Mouse (Mus musculus) lung, postnatal 0 days (tissue): ENCODE measurements at regions not wholly inside any gene's neighbourhood (a gene's known extent, or its start where the extent isn't known, plus 50 kb on each side); places are given as distances from the start of the nearest gene placed in this dataset.

Experiments
- ATAC-seq: fragments of 200-750 bp; cut with Nextera tagmentation; 2 replicates; pipeline ENCODE4 v1.8.0; 2017; ENCODE audit warnings: moderate library complexity
- DNase-seq: peaks from one replicate; pipeline ENCODE4 v3.0.0-alpha.2; 2016; ENCODE audit warnings: low spot score
- H3K27ac ChIP-seq: fragments of 300-500 bp; sonication (generic); 2 replicates; pipeline ENCODE4 v1.5.1; 2014; ENCODE audit warnings: antibody characterized with exemption, mild to moderate bottlenecking, low read length, mixed read lengths
- H3K27me3 ChIP-seq: fragments of 300-500 bp; sonication (generic); replicated peaks from 2 replicates; pipeline ENCODE4 v1.6.1; 2014; ENCODE audit warnings: low read length, mixed read lengths; ENCODE audit not compliant: insufficient read depth
- H3K36me3 ChIP-seq: fragments of 300-500 bp; sonication (generic); 2 replicates; pipeline ENCODE4 v1.6.1; 2014; ENCODE audit warnings: low read length, mixed read lengths; ENCODE audit not compliant: insufficient read depth
- H3K4me1 ChIP-seq: fragments of 300-500 bp; sonication (generic); 2 replicates; pipeline ENCODE4 v1.6.1; 2014; ENCODE audit warnings: antibody characterized with exemption, low read depth, low read length, mixed read lengths; ENCODE audit not compliant: insufficient read depth
- H3K4me2 ChIP-seq: fragments of 300-500 bp; sonication (generic); replicated peaks from 2 replicates; pipeline ENCODE4 v1.6.1; 2014; ENCODE audit warnings: low read depth, mild to moderate bottlenecking, low read length, moderate library complexity, mixed read lengths
- H3K4me3 ChIP-seq: fragments of 300-500 bp; sonication (generic); 2 replicates; pipeline ENCODE4 v1.5.1; 2014; ENCODE audit warnings: low read depth, low read length
- H3K9ac ChIP-seq: fragments of 300-500 bp; sonication (generic); replicated peaks from 2 replicates; pipeline ENCODE4 v1.6.1; 2014; ENCODE audit warnings: low read depth, mild to moderate bottlenecking
- H3K9me3 ChIP-seq: fragments of 300-500 bp; sonication (generic); 2 replicates; pipeline ENCODE4 v1.6.1; 2016; ENCODE audit warnings: low read length, mixed read lengths
- CTCF ChIP-seq: IDR thresholded peaks from 2 replicates; pipeline ENCODE4 v1.5.1; 2016; ENCODE audit warnings: antibody characterized with exemption, mild to moderate bottlenecking
- EP300 ChIP-seq: IDR thresholded peaks from 2 replicates; pipeline ENCODE4 v1.6.1; 2016; ENCODE audit warnings: antibody characterized with exemption, mild to moderate bottlenecking, control low read depth
- WGBS: fragments of 180-500 bp; shearing (Covaris S2); extraction: QIAGEN DNeasy Blood & Tissue Kit; methylation state at CpG from one replicate; pipeline ENCODE4 v1.1.7; 2014; 5-methylcytosine and 5-hydroxymethylcytosine counted together

GRCm38 (mm10) chr4:154787190-154787589 lies 50.1 kb upstream of the Ttc34 start:
- 45% methylated on average over 8 of the region's 8 CpGs for WGBS
- H3K36me3 ChIP-seq, result no peaks in the 10 kb centered on the region
- H3K4me1 ChIP-seq, result no peaks in the 10 kb centered on the region
- no peak overlapping the region for H3K27ac ChIP-seq
- no peak overlapping the region for H3K9ac ChIP-seq
- no peaks in the 10 kb centered on the region for H3K9me3 ChIP-seq
- H3K27me3 ChIP-seq, result no peaks in the 10 kb centered on the region
- H3K4me3 ChIP-seq, result no peak overlapping the region
- ATAC-seq (no peak), DNase-seq (no peak)
- TF ChIP-seq EP300, result no peak
- TF ChIP-seq CTCF, result peak; percentile 56
- H3K4me2 ChIP-seq, result no peak overlapping the region
